Mouse (Mus musculus) left cerebral cortex, adult 6 months (tissue): ENCODE results near the gene Mrgpre. TPM values are rescaled to one million over a fixed set of nuclear protein-coding genes. Genes with fewer than 3 reads are reported as not detected.

ENCODE experiments used
- long read RNA-seq, 2 experiments: library from polyadenylated mRNA; unstranded; transcript quantifications; one replicate each; pipeline ENCODE4 v2.0.0; 2019 to 2020
- polyA plus RNA-seq: library from polyadenylated mRNA; unstranded; fragments of <200 nt; fragmentation: Nextera tagmentation; gene quantifications from 2 replicates; pipeline ENCODE4 v1.2.3, GENCODE M21; 2021

Gene Mrgpre
- 4.8 and 6.3 TPM in 2 replicates for polyA plus RNA-seq
- long read RNA-seq, experiment 1, transcript Mrgpre-201 (2 exons, 3,761 nt): major isoform, 38 of 45 reads
- long read RNA-seq, experiment 1, partial matches to known transcripts: 6 of 45 reads
- long read RNA-seq, experiment 1, other reads (novel, unspliced or antisense): 1 of 45 reads
- long read RNA-seq, experiment 2, transcript Mrgpre-201 (2 exons, 3,761 nt): major isoform, 6 of 9 reads
- long read RNA-seq, experiment 2, partial matches to known transcripts: 0 of 9 reads
- long read RNA-seq, experiment 2, other reads (novel, unspliced or antisense): 3 of 9 reads

GRCm38 (mm10) chr7:143783996-143784829 lies at the start of gene Mrgpre:
TSS of gene Mrgpre (minus strand) at chr7:143784500.

GRCm38 (mm10) chr7:143822375-143823265 lies 38.3 kb upstream of the Mrgpre start, which contains the start of the genes Nadsyn1 and Dhcr7:
TSS of gene Nadsyn1 (minus strand) at chr7:143822849.
TSS of gene Dhcr7 (plus strand) at chr7:143823145.

GRCm38 (mm10) chr7:143766893-143767292 lies 17.4 kb downstream of the Mrgpre start, which contains the start of gene Mrgprg:
TSS of gene Mrgprg (minus strand) at chr7:143766993.

GRCm38 (mm10) chr7:143756125-143757026 lies 27.9 kb downstream of the Mrgpre start, which contains the start of gene Osbpl5:
TSS of gene Osbpl5 (minus strand) at chr7:143756985.

Other genes starting within 250 kb of the Mrgpre start
- gene Nap1l4, start 235.4 kb downstream of the Mrgpre start, polyA plus RNA-seq: 76.0 and 98.0 TPM in 2 replicates
- gene Cars, start 184.4 kb downstream of the Mrgpre start, polyA plus RNA-seq: 21.9 and 28.7 TPM in 2 replicates
- 0.05 and 0.12 TPM in 2 replicates for gene Tnfrsf26, start 155.8 kb downstream of the Mrgpre start, polyA plus RNA-seq
- gene Tnfrsf22, start 134.8 kb downstream of the Mrgpre start, polyA plus RNA-seq: 1.3 and 2.2 TPM in 2 replicates
- 0.28 and 0.31 TPM in 2 replicates for gene Tnfrsf23, start 98.6 kb downstream of the Mrgpre start, polyA plus RNA-seq
- 6.8 and 9.4 TPM in 2 replicates for gene Osbpl5, start 27.5 kb downstream of the Mrgpre start, polyA plus RNA-seq
- gene Mrgprg, start 17.5 kb downstream of the Mrgpre start, polyA plus RNA-seq: not detected in 2 replicates
- gene Nadsyn1, start 38.3 kb upstream of the Mrgpre start, polyA plus RNA-seq: 1.5 and 2.2 TPM in 2 replicates
- 14.2 and 19.9 TPM in 2 replicates for gene Dhcr7, start 38.6 kb upstream of the Mrgpre start, polyA plus RNA-seq
- gene Gm498, start 82.3 kb upstream of the Mrgpre start, polyA plus RNA-seq: not detected in 2 replicates
- gene Shank2, start 217.4 kb upstream of the Mrgpre start, polyA plus RNA-seq: 12.2 and 13.8 TPM in 2 replicates